Mouse (Mus musculus) limb, embryonic 11.5 days (tissue): Measurements from ENCODE around the gene Gstt1. TPM values are rescaled to one million over a fixed set of nuclear protein-coding genes. Genes with fewer than 3 reads are reported as not detected.

Source experiments
- ATAC-seq: fragments of 200-750 bp; cut with Nextera tagmentation; 2 replicates; pipeline ENCODE4 v1.8.0; 2017; ENCODE audit warnings: low read depth; ENCODE audit not compliant: insufficient number of reproducible peaks, low FRiP score, low TSS enrichment
- DNase-seq: peaks from one replicate; pipeline ENCODE4 v3.0.0-alpha.2; 2015; ENCODE audit warnings: low spot score
- H3K27ac ChIP-seq: fragments of 300-500 bp; sonication (generic); replicated peaks from 2 replicates; pipeline ENCODE4 v1.5.1; 2014; ENCODE audit warnings: low read depth, mild to moderate bottlenecking, low read length
- H3K27me3 ChIP-seq: fragments of 300-500 bp; sonication (generic); 2 replicates; pipeline ENCODE4 v1.6.1; 2014; ENCODE audit warnings: mild to moderate bottlenecking, low read length, mixed read lengths; ENCODE audit not compliant: control insufficient read depth, insufficient read depth
- H3K36me3 ChIP-seq: fragments of 300-500 bp; sonication (generic); 2 replicates; pipeline ENCODE4 v1.6.1; 2014; ENCODE audit warnings: mild to moderate bottlenecking, low read length, moderate library complexity, mixed read lengths; ENCODE audit not compliant: control insufficient read depth, insufficient read depth
- H3K4me1 ChIP-seq: fragments of 300-500 bp; sonication (generic); 2 replicates; pipeline ENCODE4 v1.6.1; 2014; ENCODE audit warnings: low read length, mixed read lengths; ENCODE audit not compliant: control insufficient read depth, insufficient read depth
- H3K4me2 ChIP-seq: fragments of 300-500 bp; sonication (generic); 2 replicates; pipeline ENCODE4 v1.6.1; 2014; ENCODE audit warnings: low read depth, mild to moderate bottlenecking, moderate library complexity; ENCODE audit not compliant: severe bottlenecking
- H3K4me3 ChIP-seq: fragments of 300-500 bp; sonication (generic); 2 replicates; pipeline ENCODE4 v1.5.1; 2014; ENCODE audit warnings: low read depth, low read length
- H3K9ac ChIP-seq: fragments of 300-500 bp; sonication (generic); 2 replicates; pipeline ENCODE4 v1.6.1; 2014; ENCODE audit warnings: mild to moderate bottlenecking, low read length
- H3K9me3 ChIP-seq: fragments of 300-500 bp; sonication (generic); 2 replicates; pipeline ENCODE4 v1.6.1; 2016; ENCODE audit warnings: low read length; ENCODE audit not compliant: control insufficient read depth
- WGBS: fragments of 180-500 bp; shearing (Covaris S2); extraction: QIAGEN DNeasy Blood & Tissue Kit; methylation state at CpG from one replicate; pipeline ENCODE4 v1.1.7; 2014; 5-methylcytosine and 5-hydroxymethylcytosine counted together
- polyA plus RNA-seq: library from polyadenylated mRNA; unstranded; fragments of >200 nt; fragmentation: Nextera tagmentation; extraction: Ambion mirVana; gene quantifications from 2 replicates; pipeline ENCODE4 v1.2.1, GENCODE M21; 2014

Gene Gstt1
- polyA plus RNA-seq, 1 experiment from 2014 or later, result 5.5 TPM

GRCm38 (mm10) chr10:75824530-75824929 lies 26.1 kb upstream of the Gstt1 start:
- Histone ChIP-seq H3K9me3 (no peaks in the 10 kb centered on the region), H3K4me2 (no peak overlapping the region), H3K4me3 (no peak overlapping the region), H3K4me1 (no peaks in the 10 kb centered on the region), H3K36me3 (no peaks in the 10 kb centered on the region), H3K9ac (no peak overlapping the region), H3K27ac (no peak overlapping the region), H3K27me3 (no peaks in the 10 kb centered on the region)
- DNase-seq, result no peak
- no peak for ATAC-seq
- 91% methylated on average over 4 of the region's 4 CpGs for WGBS

GRCm38 (mm10) chr10:75823782-75824181 lies 25.4 kb upstream of the Gstt1 start:
- Histone ChIP-seq H3K9ac (no peak overlapping the region), H3K4me1 (no peaks in the 10 kb centered on the region), H3K27me3 (no peaks in the 10 kb centered on the region), H3K27ac (no peak overlapping the region), H3K4me2 (no peak overlapping the region), H3K4me3 (no peak overlapping the region), H3K36me3 (no peaks in the 10 kb centered on the region), H3K9me3 (no peaks in the 10 kb centered on the region)
- 84% methylated on average over 1 of the region's 1 CpGs for WGBS
- no peak for DNase-seq
- no peak for ATAC-seq

GRCm38 (mm10) chr10:75822443-75822842 lies 24.1 kb upstream of the Gstt1 start, which contains the start of gene Gstt4:
Gstt4 (minus strand) TSS chr10:75822543.
- Histone ChIP-seq H3K27ac (no peak within 1 kb of the TSS), H3K9ac (no peak within 1 kb of the TSS), H3K9me3 (no peaks in the 10 kb centered on the region), H3K27me3 (no peaks in the 10 kb centered on the region), H3K4me1 (no peaks in the 10 kb centered on the region), H3K4me3 (no peak within 1 kb of the TSS), H3K4me2 (no peak within 1 kb of the TSS), H3K36me3 (no peaks in the 10 kb centered on the region)
- no peak for ATAC-seq
- DNase-seq, result no peak
- WGBS, result 93% methylated on average over 2 of the region's 2 CpGs

- no peak for DNase-seq
- Histone ChIP-seq H3K9ac (no peak overlapping the region), H3K4me1 (no peaks in the 10 kb centered on the region), H3K9me3 (no peaks in the 10 kb centered on the region), H3K4me2 (no peak overlapping the region), H3K4me3 (no peak overlapping the region), H3K36me3 (no peaks in the 10 kb centered on the region), H3K27me3 (no peaks in the 10 kb centered on the region), H3K27ac (no peak overlapping the region)
- WGBS, result 94% methylated on average over 5 of the region's 5 CpGs
- ATAC-seq, result no peak
Observed at GRCm38 (mm10) chr10:75819882-75820281, 21.5 kb upstream of the Gstt1 start.

- Histone ChIP-seq H3K27me3 (no peaks in the 10 kb centered on the region), H3K9me3 (no peaks in the 10 kb centered on the region), H3K4me1 (no peaks in the 10 kb centered on the region), H3K4me3 (no peak overlapping the region), H3K4me2 (no peak overlapping the region), H3K36me3 (no peaks in the 10 kb centered on the region), H3K27ac (no peak overlapping the region), H3K9ac (no peak overlapping the region)
- no peak for DNase-seq
- WGBS, result 63% methylated on average over 10 of the region's 10 CpGs
- no peak for ATAC-seq
Observed at GRCm38 (mm10) chr10:75818641-75819040, 20.3 kb upstream of the Gstt1 start.

GRCm38 (mm10) chr10:75804217-75804616 lies 5.8 kb upstream of the Gstt1 start:
- no peak for DNase-seq
- Histone ChIP-seq H3K4me3 (no peak overlapping the region), H3K9me3 (no peaks in the 10 kb centered on the region), H3K36me3 (no peaks in the 10 kb centered on the region), H3K9ac (no peak overlapping the region), H3K27me3 (no peaks in the 10 kb centered on the region), H3K4me1 (no peaks in the 10 kb centered on the region), H3K27ac (no peak overlapping the region), H3K4me2 (no peak overlapping the region)
- no peak for ATAC-seq
- WGBS, result 78% methylated on average over 2 of the region's 2 CpGs

- H3K27me3 ChIP-seq, result peaks cover 3% of the 10 kb centered on the region; the same call in 1 of the 2 replicates
- H3K4me3 ChIP-seq, result peak overlapping the region; percentile 38
- DNase-seq (peak; percentile 37), ATAC-seq (0 out of 2 replicates have a peak, but pooled peaks have one; percentile 32)
- H3K4me2 ChIP-seq, result peak overlapping the region; percentile 69
- H3K36me3 ChIP-seq, result no peaks in the 10 kb centered on the region
- no peaks in the 10 kb centered on the region for H3K9me3 ChIP-seq
- peaks cover 3% of the 10 kb centered on the region; the same call in 1 of the 2 replicates for H3K4me1 ChIP-seq
- WGBS, result under 1% methylated on average over 12 of the region's 12 CpGs
- H3K9ac ChIP-seq, result peak overlapping the region; percentile 35; the same call in 1 of the 2 replicates
- no peak overlapping the region for H3K27ac ChIP-seq
Observed at GRCm38 (mm10) chr10:75797619-75798175, 687 bp downstream of the Gstt1 start.

GRCm38 (mm10) chr10:75796731-75797516 lies 1.5 kb downstream of the Gstt1 start:
- WGBS, result 40% methylated on average over 11 of the region's 11 CpGs
- no peak overlapping the region for H3K27ac ChIP-seq
- H3K4me1 ChIP-seq, result peaks cover 3% of the 10 kb centered on the region; the same call in 1 of the 2 replicates
- ATAC-seq, result no peak
- H3K4me2 ChIP-seq, result peak overlapping the region; percentile 69
- peak overlapping the region; percentile 38 for H3K4me3 ChIP-seq
- no peak for DNase-seq
- no peak overlapping the region for H3K9ac ChIP-seq
- no peaks in the 10 kb centered on the region for H3K36me3 ChIP-seq
- no peaks in the 10 kb centered on the region for H3K9me3 ChIP-seq
- H3K27me3 ChIP-seq, result peaks cover 3% of the 10 kb centered on the region; the same call in 1 of the 2 replicates
